Mouse (Mus musculus): ENCODE measurements at regions not wholly inside any gene's neighbourhood (a gene's known extent, or its start where the extent isn't known, plus 50 kb on each side); places are given as distances from the start of the nearest gene placed in this dataset.
A peak's percentile ranks its signal among the peaks of the same experiment; 100 is the strongest.

- no peak overlapping the region for H3K4me3 ChIP-seq (ENCODE audit: low read length)
- 52% methylated on average over 5 of the region's 5 CpGs for WGBS
- ATAC-seq (ENCODE audit: low FRiP score, low TSS enrichment), result no peak
- H3K36me3 ChIP-seq (ENCODE audit: insufficient read depth, low read length), result no peaks in the 10 kb centered on the region
- peaks cover 3% of the 10 kb centered on the region; the same call in 1 of the 2 replicates for H3K27me3 ChIP-seq (ENCODE audit: insufficient read depth, low read length)
- H3K4me2 ChIP-seq (replicated peaks; ENCODE audit: low read depth, low read length), result no peak overlapping the region
- H3K4me1 ChIP-seq (ENCODE audit: insufficient read depth, low read length), result no peaks in the 10 kb centered on the region
- H3K9ac ChIP-seq (replicated peaks; ENCODE audit: low read length), result no peak overlapping the region
- H3K9me3 ChIP-seq (ENCODE audit: low read length), result no peaks in the 10 kb centered on the region
- no peak overlapping the region for H3K27ac ChIP-seq (ENCODE audit: low read length)
Measured at GRCm38 (mm10) chr2:109502186-109502585, 172.3 kb upstream of the Bdnf start.

GRCm38 (mm10) chr2:109504906-109505305 lies 169.6 kb upstream of the Bdnf start:
- Histone ChIP-seq H3K27ac (ENCODE audit: low read length) (no peak overlapping the region), H3K4me1 (ENCODE audit: insufficient read depth, low read length) (0 out of 2 replicates have a peak, but pooled peaks cover under 1% of the 10 kb centered on the region), H3K27me3 (ENCODE audit: insufficient read depth, low read length) (peaks cover 9% of the 10 kb centered on the region), H3K4me2 (replicated peaks; ENCODE audit: low read depth, low read length) (no peak overlapping the region), H3K9me3 (ENCODE audit: low read length) (no peaks in the 10 kb centered on the region), H3K36me3 (ENCODE audit: insufficient read depth, low read length) (no peaks in the 10 kb centered on the region), H3K4me3 (ENCODE audit: low read length) (no peak overlapping the region), H3K9ac (replicated peaks; ENCODE audit: low read length) (no peak overlapping the region)
- WGBS, result 37% methylated on average over 6 of the region's 6 CpGs
- peak; percentile 85 for ATAC-seq (ENCODE audit: low FRiP score, low TSS enrichment)

GRCm38 (mm10) chr2:109510070-109510979 lies 164.2 kb upstream of the Bdnf start:
- peaks cover 13% of the 10 kb centered on the region for H3K4me1 ChIP-seq (ENCODE audit: insufficient read depth, low read length)
- H3K9ac ChIP-seq (replicated peaks; ENCODE audit: low read length), result no peak overlapping the region
- H3K27ac ChIP-seq (ENCODE audit: low read length), result no peak overlapping the region
- 19% methylated on average over 8 of the region's 8 CpGs for WGBS
- H3K9me3 ChIP-seq (ENCODE audit: low read length), result no peaks in the 10 kb centered on the region
- peaks cover 18% of the 10 kb centered on the region for H3K27me3 ChIP-seq (ENCODE audit: insufficient read depth, low read length)
- H3K4me3 ChIP-seq (ENCODE audit: low read length), result no peak overlapping the region
- no peak overlapping the region for H3K4me2 ChIP-seq (replicated peaks; ENCODE audit: low read depth, low read length)
- no peaks in the 10 kb centered on the region for H3K36me3 ChIP-seq (ENCODE audit: insufficient read depth, low read length)
- peak; percentile 94 for ATAC-seq (ENCODE audit: low FRiP score, low TSS enrichment)

GRCm38 (mm10) chr2:109511142-109511541 lies 163.4 kb upstream of the Bdnf start:
- H3K9ac ChIP-seq (replicated peaks; ENCODE audit: low read length), result no peak overlapping the region
- peaks cover 13% of the 10 kb centered on the region for H3K4me1 ChIP-seq (ENCODE audit: insufficient read depth, low read length)
- H3K9me3 ChIP-seq (ENCODE audit: low read length), result no peaks in the 10 kb centered on the region
- no peaks in the 10 kb centered on the region for H3K36me3 ChIP-seq (ENCODE audit: insufficient read depth, low read length)
- WGBS, result 68% methylated on average over 4 of the region's 4 CpGs
- no peak overlapping the region for H3K27ac ChIP-seq (ENCODE audit: low read length)
- 0 out of 2 replicates have a peak, but pooled peaks have one; percentile 20 for ATAC-seq (ENCODE audit: low FRiP score, low TSS enrichment)
- H3K4me3 ChIP-seq (ENCODE audit: low read length), result no peak overlapping the region
- peaks cover 18% of the 10 kb centered on the region for H3K27me3 ChIP-seq (ENCODE audit: insufficient read depth, low read length)
- no peak overlapping the region for H3K4me2 ChIP-seq (replicated peaks; ENCODE audit: low read depth, low read length)

- Histone ChIP-seq H3K27me3 (ENCODE audit: insufficient read depth, low read length) (no peaks in the 10 kb centered on the region), H3K4me1 (ENCODE audit: insufficient read depth, low read length) (no peaks in the 10 kb centered on the region), H3K4me3 (ENCODE audit: low read length) (no peak overlapping the region), H3K36me3 (ENCODE audit: insufficient read depth, low read length) (no peaks in the 10 kb centered on the region), H3K9me3 (ENCODE audit: low read length) (no peaks in the 10 kb centered on the region), H3K4me2 (replicated peaks; ENCODE audit: low read depth, low read length) (no peak overlapping the region), H3K9ac (replicated peaks; ENCODE audit: low read length) (no peak overlapping the region), H3K27ac (ENCODE audit: low read length) (no peak overlapping the region)
- no peak for ATAC-seq (ENCODE audit: low FRiP score, low TSS enrichment)
- WGBS, result 56% methylated on average over 4 of the region's 4 CpGs
Measured at GRCm38 (mm10) chr2:109519261-109519660, 155.2 kb upstream of the Bdnf start.

- H3K4me2 ChIP-seq (replicated peaks; ENCODE audit: low read depth, low read length), result no peak overlapping the region
- H3K27ac ChIP-seq (ENCODE audit: low read length), result no peak overlapping the region
- no peaks in the 10 kb centered on the region for H3K27me3 ChIP-seq (ENCODE audit: insufficient read depth, low read length)
- H3K9ac ChIP-seq (replicated peaks; ENCODE audit: low read length), result no peak overlapping the region
- H3K9me3 ChIP-seq (ENCODE audit: low read length), result no peaks in the 10 kb centered on the region
- H3K4me3 ChIP-seq (ENCODE audit: low read length), result no peak overlapping the region
- no peaks in the 10 kb centered on the region for H3K4me1 ChIP-seq (ENCODE audit: insufficient read depth, low read length)
- H3K36me3 ChIP-seq (ENCODE audit: insufficient read depth, low read length), result no peaks in the 10 kb centered on the region
- WGBS, result 88% methylated on average over 3 of the region's 3 CpGs
- no peak for ATAC-seq (ENCODE audit: low FRiP score, low TSS enrichment)
Measured at GRCm38 (mm10) chr2:109520471-109520870, 154.0 kb upstream of the Bdnf start.

GRCm38 (mm10) chr2:109539519-109539918 lies 135.0 kb upstream of the Bdnf start:
- no peak overlapping the region for H3K4me2 ChIP-seq (replicated peaks; ENCODE audit: low read depth, low read length)
- WGBS, result 80% methylated on average over 1 of the region's 1 CpGs
- no peaks in the 10 kb centered on the region for H3K9me3 ChIP-seq (ENCODE audit: low read length)
- H3K4me3 ChIP-seq (ENCODE audit: low read length), result no peak overlapping the region
- ATAC-seq (ENCODE audit: low FRiP score, low TSS enrichment), result no peak
- no peaks in the 10 kb centered on the region for H3K36me3 ChIP-seq (ENCODE audit: insufficient read depth, low read length)
- no peaks in the 10 kb centered on the region for H3K27me3 ChIP-seq (ENCODE audit: insufficient read depth, low read length)
- no peak overlapping the region for H3K9ac ChIP-seq (replicated peaks; ENCODE audit: low read length)
- no peaks in the 10 kb centered on the region for H3K4me1 ChIP-seq (ENCODE audit: insufficient read depth, low read length)
- no peak overlapping the region for H3K27ac ChIP-seq (ENCODE audit: low read length)

- no peak overlapping the region for H3K27ac ChIP-seq (ENCODE audit: low read length)
- no peaks in the 10 kb centered on the region for H3K36me3 ChIP-seq (ENCODE audit: insufficient read depth, low read length)
- ATAC-seq (ENCODE audit: low FRiP score, low TSS enrichment), result no peak
- no peak overlapping the region for H3K4me2 ChIP-seq (replicated peaks; ENCODE audit: low read depth, low read length)
- H3K4me3 ChIP-seq (ENCODE audit: low read length), result no peak overlapping the region
- no peak overlapping the region for H3K9ac ChIP-seq (replicated peaks; ENCODE audit: low read length)
- 86% methylated on average over 7 of the region's 7 CpGs for WGBS
- no peaks in the 10 kb centered on the region for H3K9me3 ChIP-seq (ENCODE audit: low read length)
- no peaks in the 10 kb centered on the region for H3K4me1 ChIP-seq (ENCODE audit: insufficient read depth, low read length)
- H3K27me3 ChIP-seq (ENCODE audit: insufficient read depth, low read length), result no peaks in the 10 kb centered on the region
Measured at GRCm38 (mm10) chr2:109546486-109547115, 127.9 kb upstream of the Bdnf start.

GRCm38 (mm10) chr2:109554644-109555043 lies 119.9 kb upstream of the Bdnf start:
- ATAC-seq (ENCODE audit: low FRiP score, low TSS enrichment), result 0 out of 2 replicates have a peak, but pooled peaks have one; percentile 6
- no peak overlapping the region for H3K9ac ChIP-seq (replicated peaks; ENCODE audit: low read length)
- H3K27ac ChIP-seq (ENCODE audit: low read length), result no peak overlapping the region
- no peak overlapping the region for H3K4me2 ChIP-seq (replicated peaks; ENCODE audit: low read depth, low read length)
- 68% methylated on average over 6 of the region's 6 CpGs for WGBS
- no peaks in the 10 kb centered on the region for H3K27me3 ChIP-seq (ENCODE audit: insufficient read depth, low read length)
- no peaks in the 10 kb centered on the region for H3K9me3 ChIP-seq (ENCODE audit: low read length)
- no peaks in the 10 kb centered on the region for H3K36me3 ChIP-seq (ENCODE audit: insufficient read depth, low read length)
- no peak overlapping the region for H3K4me3 ChIP-seq (ENCODE audit: low read length)
- H3K4me1 ChIP-seq (ENCODE audit: insufficient read depth, low read length), result no peaks in the 10 kb centered on the region
